Mouse (Mus musculus): ENCODE results near the gene Khdrbs1. TPM values are rescaled to one million over a fixed set of nuclear protein-coding genes. Genes with fewer than 3 reads are reported as not detected.
A peak's percentile ranks its signal among the peaks of the same experiment; 100 is the strongest.
"Not testable (repeated sequence)": the region's sequence is repeated elsewhere in the genome, so short reads cannot be mapped to it uniquely, and the experiment has no call there.

Khdrbs1 gene
- polyA plus RNA-seq, 1 experiment from 2014 or later, result 131 TPM

- Histone ChIP-seq H3K36me3 (ENCODE audit: control insufficient read depth, insufficient read depth, low read length) (no peaks in the 10 kb centered on the region), H3K9ac (ENCODE audit: low read depth, low read length) (no peak overlapping the region), H3K4me3 (ENCODE audit: low read length) (no peak overlapping the region), H3K27me3 (ENCODE audit: control insufficient read depth, insufficient read depth, low read length) (no peaks in the 10 kb centered on the region), H3K9me3 (ENCODE audit: control insufficient read depth, low read length) (no peaks in the 10 kb centered on the region), H3K4me2 (replicated peaks; ENCODE audit: low read depth, low read length) (no peak overlapping the region), H3K4me1 (ENCODE audit: control insufficient read depth, insufficient read depth, low read length) (no peaks in the 10 kb centered on the region; the same call in 1 of the 2 replicates), H3K27ac (ENCODE audit: low read depth, low read length) (no peak overlapping the region)
- no peak for ATAC-seq (ENCODE audit: low FRiP score, low TSS enrichment)
- 38% methylated on average over 4 of the region's 4 CpGs for WGBS
These were observed 40.0 kb upstream of the Khdrbs1 start for GRCm38 (mm10) chr4:129781881-129782675.

- Histone ChIP-seq H3K4me3 (ENCODE audit: low read length) (peak overlapping the region; percentile 9), H3K27ac (ENCODE audit: low read depth, low read length) (no peak overlapping the region), H3K27me3 (ENCODE audit: control insufficient read depth, insufficient read depth, low read length) (0 out of 2 replicates have a peak, but pooled peaks cover 4% of the 10 kb centered on the region), H3K9me3 (ENCODE audit: control insufficient read depth, low read length) (no peaks in the 10 kb centered on the region), H3K4me1 (ENCODE audit: control insufficient read depth, insufficient read depth, low read length) (peaks cover 17% of the 10 kb centered on the region), H3K36me3 (ENCODE audit: control insufficient read depth, insufficient read depth, low read length) (no peaks in the 10 kb centered on the region), H3K9ac (ENCODE audit: low read depth, low read length) (peak overlapping the region; percentile 31; the same call in 1 of the 2 replicates), H3K4me2 (replicated peaks; ENCODE audit: low read depth, low read length) (peak overlapping the region; percentile 34)
- WGBS, result 3% methylated on average over 21 of the region's 21 CpGs
- ATAC-seq (ENCODE audit: low FRiP score, low TSS enrichment), result peak; percentile 57
These were observed 29.8 kb upstream of the Khdrbs1 start for GRCm38 (mm10) chr4:129771672-129772521.

DNA sequence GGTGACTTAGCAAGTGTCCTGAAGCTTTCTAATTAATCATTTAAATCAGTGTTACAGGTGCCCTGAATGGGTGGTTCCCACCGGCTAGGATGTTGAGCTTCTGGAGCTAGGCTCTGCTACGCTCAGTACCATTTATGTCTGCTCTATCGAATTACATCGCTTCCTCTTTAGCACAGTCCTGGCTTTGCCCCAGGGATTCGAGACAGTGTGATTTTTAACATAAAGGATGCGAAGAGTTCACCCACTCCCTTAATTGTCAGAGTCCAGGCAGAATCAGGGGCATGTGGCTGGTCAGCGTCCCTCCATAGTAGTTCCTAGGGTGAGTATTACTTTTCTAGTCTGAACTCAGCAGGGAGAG lies 29.2 kb upstream of the Khdrbs1 start:
- peak overlapping the region; percentile 34 for H3K4me2 ChIP-seq (replicated peaks; ENCODE audit: low read depth, low read length)
- H3K4me1 ChIP-seq (ENCODE audit: control insufficient read depth, insufficient read depth, low read length), result peaks cover 17% of the 10 kb centered on the region
- H3K9ac ChIP-seq (ENCODE audit: low read depth, low read length), result 0 out of 2 replicates have a peak overlapping the region, but pooled peaks have one; percentile 31
- WGBS, result 10% methylated on average over 7 of the region's 7 CpGs
- H3K27ac ChIP-seq (ENCODE audit: low read depth, low read length), result no peak overlapping the region
- H3K36me3 ChIP-seq (ENCODE audit: control insufficient read depth, insufficient read depth, low read length), result no peaks in the 10 kb centered on the region
- 0 out of 2 replicates have a peak, but pooled peaks cover 4% of the 10 kb centered on the region for H3K27me3 ChIP-seq (ENCODE audit: control insufficient read depth, insufficient read depth, low read length)
- H3K4me3 ChIP-seq (ENCODE audit: low read length), result peak overlapping the region; percentile 9
- H3K9me3 ChIP-seq (ENCODE audit: control insufficient read depth, low read length), result no peaks in the 10 kb centered on the region
- ATAC-seq (ENCODE audit: low FRiP score, low TSS enrichment), result peak; percentile 32; the same call in 1 of the 2 replicates

DNA sequence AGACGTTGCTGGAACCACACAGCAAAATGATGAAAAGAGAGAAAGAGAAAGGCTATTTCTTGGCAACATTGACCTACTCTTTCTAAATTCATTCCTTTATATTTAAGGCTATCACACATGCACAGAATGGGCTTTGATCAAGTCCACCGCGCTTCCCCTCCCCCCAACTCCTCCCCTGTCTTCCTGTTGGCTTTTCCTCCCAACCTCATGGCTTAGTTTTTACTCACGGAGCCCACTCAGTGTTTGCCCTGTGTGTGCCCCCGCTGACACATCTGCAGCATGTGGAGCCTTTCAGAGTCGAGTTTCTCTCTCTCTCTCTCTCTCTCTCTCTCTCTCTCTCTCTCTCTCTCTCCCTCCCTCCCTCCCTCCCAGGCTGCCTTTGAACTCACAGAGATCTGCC lies 28.5 kb upstream of the Khdrbs1 start:
- Histone ChIP-seq H3K36me3 (ENCODE audit: control insufficient read depth, insufficient read depth, low read length) (no peaks in the 10 kb centered on the region), H3K4me3 (ENCODE audit: low read length) (no peak overlapping the region), H3K9me3 (ENCODE audit: control insufficient read depth, low read length) (no peaks in the 10 kb centered on the region), H3K27ac (ENCODE audit: low read depth, low read length) (no peak overlapping the region), H3K9ac (ENCODE audit: low read depth, low read length) (no peak overlapping the region), H3K4me2 (replicated peaks; ENCODE audit: low read depth, low read length) (no peak overlapping the region), H3K27me3 (ENCODE audit: control insufficient read depth, insufficient read depth, low read length) (0 out of 2 replicates have a peak, but pooled peaks cover 4% of the 10 kb centered on the region), H3K4me1 (ENCODE audit: control insufficient read depth, insufficient read depth, low read length) (peaks cover 17% of the 10 kb centered on the region)
- 63% methylated on average over 6 of the region's 6 CpGs for WGBS
- ATAC-seq (ENCODE audit: low FRiP score, low TSS enrichment), result no peak

GRCm38 (mm10) chr4:129768742-129769141 lies 26.6 kb upstream of the Khdrbs1 start:
- not testable (repeated sequence) for H3K36me3 ChIP-seq (ENCODE audit: control insufficient read depth, insufficient read depth, low read length); H3K9me3 ChIP-seq (ENCODE audit: control insufficient read depth, low read length); H3K9ac ChIP-seq (ENCODE audit: low read depth, low read length); ATAC-seq (ENCODE audit: low FRiP score, low TSS enrichment); H3K4me3 ChIP-seq (ENCODE audit: low read length); H3K27me3 ChIP-seq (ENCODE audit: control insufficient read depth, insufficient read depth, low read length); H3K27ac ChIP-seq (ENCODE audit: low read depth, low read length); H3K4me2 ChIP-seq (replicated peaks; ENCODE audit: low read depth, low read length)
- peaks cover 17% of the 10 kb centered on the region for H3K4me1 ChIP-seq (ENCODE audit: control insufficient read depth, insufficient read depth, low read length)
- WGBS, result 58% methylated on average over 3 of the region's 3 CpGs

DNA sequence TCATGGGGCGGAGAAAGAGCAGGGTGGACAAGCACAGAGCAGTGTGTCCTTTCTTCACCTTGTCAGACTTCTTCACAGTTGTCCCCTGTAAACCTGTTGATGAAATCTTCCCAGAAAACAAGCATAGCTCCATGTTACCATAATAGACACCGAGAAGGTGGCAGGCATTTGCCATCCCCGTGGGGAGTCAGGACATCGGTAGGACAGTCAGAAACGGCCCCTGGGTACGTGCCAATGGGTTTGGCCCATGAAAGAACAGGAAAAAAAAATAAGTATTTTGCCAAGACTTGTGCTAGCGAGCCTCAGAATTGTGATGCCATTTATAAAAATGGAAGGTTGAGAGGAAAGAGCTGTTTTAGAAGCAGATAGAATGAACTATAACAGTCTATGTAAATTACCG lies 25.7 kb upstream of the Khdrbs1 start:
- Histone ChIP-seq H3K36me3 (ENCODE audit: control insufficient read depth, insufficient read depth, low read length) (no peaks in the 10 kb centered on the region), H3K4me1 (ENCODE audit: control insufficient read depth, insufficient read depth, low read length) (peaks cover 17% of the 10 kb centered on the region), H3K27ac (ENCODE audit: low read depth, low read length) (no peak overlapping the region), H3K9me3 (ENCODE audit: control insufficient read depth, low read length) (no peaks in the 10 kb centered on the region), H3K9ac (ENCODE audit: low read depth, low read length) (no peak overlapping the region), H3K4me3 (ENCODE audit: low read length) (no peak overlapping the region), H3K27me3 (ENCODE audit: control insufficient read depth, insufficient read depth, low read length) (0 out of 2 replicates have a peak, but pooled peaks cover 4% of the 10 kb centered on the region), H3K4me2 (replicated peaks; ENCODE audit: low read depth, low read length) (no peak overlapping the region)
- no peak for ATAC-seq (ENCODE audit: low FRiP score, low TSS enrichment)
- WGBS, result 89% methylated on average over 8 of the region's 8 CpGs

- WGBS, result 81% methylated on average over 3 of the region's 3 CpGs
- H3K4me2 ChIP-seq (replicated peaks; ENCODE audit: low read depth, low read length), result no peak overlapping the region
- no peaks in the 10 kb centered on the region for H3K27me3 ChIP-seq (ENCODE audit: control insufficient read depth, insufficient read depth, low read length)
- H3K4me1 ChIP-seq (ENCODE audit: control insufficient read depth, insufficient read depth, low read length), result no peaks in the 10 kb centered on the region
- no peak overlapping the region for H3K4me3 ChIP-seq (ENCODE audit: low read length)
- H3K36me3 ChIP-seq (ENCODE audit: control insufficient read depth, insufficient read depth, low read length), result no peaks in the 10 kb centered on the region
- no peaks in the 10 kb centered on the region for H3K9me3 ChIP-seq (ENCODE audit: control insufficient read depth, low read length)
- H3K9ac ChIP-seq (ENCODE audit: low read depth, low read length), result no peak overlapping the region
- ATAC-seq (ENCODE audit: low FRiP score, low TSS enrichment), result no peak
- no peak overlapping the region for H3K27ac ChIP-seq (ENCODE audit: low read depth, low read length)
These were observed 23.2 kb upstream of the Khdrbs1 start for GRCm38 (mm10) chr4:129765351-129765750.

DNA sequence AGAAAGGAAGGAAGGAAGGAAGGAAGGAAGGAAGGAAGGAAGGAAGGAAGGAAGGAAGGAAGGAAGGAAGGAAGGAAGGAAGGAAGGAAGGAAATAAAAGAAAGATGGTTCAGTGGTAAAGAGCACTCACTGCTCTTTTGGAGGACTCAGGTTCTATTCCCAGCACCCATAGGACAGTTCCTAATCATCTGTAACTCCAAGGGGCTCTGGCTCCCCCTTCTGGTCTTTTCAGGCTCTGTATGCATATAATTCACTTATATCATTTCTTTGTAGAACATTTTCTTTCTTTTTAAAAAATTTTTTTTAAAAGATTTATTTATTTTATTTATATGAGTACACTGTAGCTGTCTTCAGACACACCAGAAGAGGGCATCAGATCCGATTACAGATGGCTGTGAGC lies 20.4 kb upstream of the Khdrbs1 start:
- not testable (repeated sequence) for ATAC-seq (ENCODE audit: low FRiP score, low TSS enrichment); H3K4me3 ChIP-seq (ENCODE audit: low read length); H3K27ac ChIP-seq (ENCODE audit: low read depth, low read length); H3K27me3 ChIP-seq (ENCODE audit: control insufficient read depth, insufficient read depth, low read length); H3K9me3 ChIP-seq (ENCODE audit: control insufficient read depth, low read length); H3K9ac ChIP-seq (ENCODE audit: low read depth, low read length); H3K4me1 ChIP-seq (ENCODE audit: control insufficient read depth, insufficient read depth, low read length); H3K4me2 ChIP-seq (replicated peaks; ENCODE audit: low read depth, low read length); H3K36me3 ChIP-seq (ENCODE audit: control insufficient read depth, insufficient read depth, low read length)
- WGBS, result 95% methylated on average over 1 of the region's 1 CpGs

GRCm38 (mm10) chr4:129761606-129762005 lies 19.5 kb upstream of the Khdrbs1 start:
- H3K27ac ChIP-seq (ENCODE audit: low read depth, low read length), result no peak overlapping the region
- no peak overlapping the region for H3K9ac ChIP-seq (ENCODE audit: low read depth, low read length)
- no peaks in the 10 kb centered on the region for H3K4me1 ChIP-seq (ENCODE audit: control insufficient read depth, insufficient read depth, low read length)
- no peaks in the 10 kb centered on the region for H3K27me3 ChIP-seq (ENCODE audit: control insufficient read depth, insufficient read depth, low read length)
- H3K9me3 ChIP-seq (ENCODE audit: control insufficient read depth, low read length), result no peaks in the 10 kb centered on the region
- H3K4me3 ChIP-seq (ENCODE audit: low read length), result no peak overlapping the region
- no peaks in the 10 kb centered on the region for H3K36me3 ChIP-seq (ENCODE audit: control insufficient read depth, insufficient read depth, low read length)
- 94% methylated on average over 12 of the region's 12 CpGs for WGBS
- no peak overlapping the region for H3K4me2 ChIP-seq (replicated peaks; ENCODE audit: low read depth, low read length)
- no peak for ATAC-seq (ENCODE audit: low FRiP score, low TSS enrichment)

Data from kidney, embryonic 14.5 days (tissue).